Mouse (Mus musculus) liver, embryonic 16.5 days (tissue): ENCODE measurements at regions not wholly inside any gene's neighbourhood (a gene's known extent, or its start where the extent isn't known, plus 50 kb on each side); places are given as distances from the start of the nearest gene placed in this dataset.

Source experiments
- ATAC-seq: fragments of 200-750 bp; cut with Nextera tagmentation; 2 replicates; pipeline ENCODE4 v1.8.0; 2017; ENCODE audit warnings: low read depth, mild to moderate bottlenecking, moderate number of reproducible peaks, moderate library complexity
- H3K27ac ChIP-seq: fragments of 300-500 bp; sonication (generic); 2 replicates; pipeline ENCODE4 v1.5.1; 2014; ENCODE audit warnings: mild to moderate bottlenecking, low read length
- H3K27me3 ChIP-seq: fragments of 300-500 bp; sonication (generic); 2 replicates; pipeline ENCODE4 v1.6.1; 2014; ENCODE audit warnings: low read depth, low read length, mixed read lengths; ENCODE audit not compliant: control insufficient read depth, insufficient read depth
- H3K36me3 ChIP-seq: fragments of 300-500 bp; sonication (generic); 2 replicates; pipeline ENCODE4 v1.6.1; 2014; ENCODE audit warnings: mild to moderate bottlenecking; ENCODE audit not compliant: control insufficient read depth, insufficient read depth
- H3K4me1 ChIP-seq: fragments of 300-500 bp; sonication (generic); 2 replicates; pipeline ENCODE4 v1.6.1; 2014; ENCODE audit warnings: low read depth, low read length, mixed read lengths; ENCODE audit not compliant: control insufficient read depth
- H3K4me2 ChIP-seq: fragments of 300-500 bp; sonication (generic); 2 replicates; pipeline ENCODE4 v1.6.1; 2014; ENCODE audit warnings: low read depth, low read length, mixed read lengths
- H3K4me3 ChIP-seq: fragments of 300-500 bp; sonication (generic); 2 replicates; pipeline ENCODE4 v1.5.1; 2014; ENCODE audit warnings: low read depth, mild to moderate bottlenecking, low read length
- H3K9ac ChIP-seq: fragments of 300-500 bp; sonication (generic); 2 replicates; pipeline ENCODE4 v1.6.1; 2014; ENCODE audit warnings: low read depth, low read length
- H3K9me3 ChIP-seq: fragments of 300-500 bp; sonication (generic); replicated peaks from 2 replicates; pipeline ENCODE4 v1.6.1; 2016; ENCODE audit warnings: low read length; ENCODE audit not compliant: control insufficient read depth
- WGBS: fragments of 180-500 bp; shearing (Covaris S2); extraction: QIAGEN DNeasy Blood & Tissue Kit; methylation state at CpG from one replicate; pipeline ENCODE4 v1.1.7; 2014; ENCODE audit not compliant: insufficient replicate concordance; 5-methylcytosine and 5-hydroxymethylcytosine counted together

DNA sequence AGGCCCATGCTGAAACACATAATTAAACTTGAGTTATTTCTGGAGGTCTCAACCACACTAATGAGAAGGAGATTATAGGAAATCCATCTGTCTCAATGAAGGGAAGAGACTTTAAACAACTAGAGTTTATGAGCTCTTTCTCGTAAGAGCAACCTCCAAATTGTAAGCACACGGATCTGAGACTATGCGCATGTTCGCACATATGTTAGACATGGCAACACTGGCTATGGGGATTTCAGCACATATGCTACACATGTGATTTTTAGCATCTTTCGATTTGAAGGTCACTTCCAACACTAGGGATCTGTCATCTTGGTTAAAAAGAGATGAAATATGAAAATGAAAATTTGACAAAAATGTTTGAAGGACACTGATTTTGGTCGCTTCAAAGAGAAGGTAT is 105.5 kb upstream of the Spaca1 start:
- Histone ChIP-seq H3K36me3 (no peaks in the 10 kb centered on the region), H3K9me3 (no peaks in the 10 kb centered on the region), H3K27ac (no peak overlapping the region), H3K4me1 (no peaks in the 10 kb centered on the region), H3K4me3 (no peak overlapping the region), H3K27me3 (no peaks in the 10 kb centered on the region), H3K4me2 (no peak overlapping the region), H3K9ac (no peak overlapping the region)
- WGBS, result 62% methylated on average over 6 of the region's 6 CpGs
- no peak for ATAC-seq

DNA sequence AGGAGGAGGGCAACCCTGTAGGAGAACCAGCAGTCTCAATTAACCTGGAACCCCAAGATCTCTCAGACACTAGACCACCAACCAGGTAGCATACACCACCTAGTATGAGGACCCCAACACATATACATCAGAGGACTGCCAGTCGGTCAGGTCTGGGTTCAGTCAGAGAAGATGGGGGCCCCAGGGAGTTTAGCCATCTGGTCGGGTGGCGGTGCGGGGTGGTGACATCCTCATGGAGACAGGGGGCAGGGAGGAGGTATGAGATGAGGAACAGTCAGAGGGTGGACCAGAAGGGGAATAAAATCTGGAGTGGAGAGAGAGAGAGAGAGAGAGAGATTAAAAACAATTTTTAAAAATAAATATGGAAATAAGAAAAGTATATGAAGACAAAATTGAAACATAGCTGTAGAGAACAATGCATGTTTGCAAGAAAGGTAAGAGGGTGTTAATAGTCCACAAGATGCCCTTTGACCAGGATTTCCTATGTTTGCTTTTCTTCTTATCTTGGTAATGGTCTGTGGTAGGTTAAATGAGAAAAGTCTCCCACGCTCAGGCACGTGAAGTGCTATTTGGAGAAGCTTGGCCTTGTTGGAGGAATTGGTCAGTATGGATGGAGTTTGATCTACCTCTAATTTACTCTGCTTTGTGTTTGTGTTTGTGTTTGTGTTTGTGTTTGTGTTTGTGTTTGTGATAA is 108.0 kb upstream of the Spaca1 start:
- H3K27me3 ChIP-seq, result no peaks in the 10 kb centered on the region
- H3K9me3 ChIP-seq, result no peaks in the 10 kb centered on the region
- H3K27ac ChIP-seq, result no peak overlapping the region
- H3K4me3 ChIP-seq, result no peak overlapping the region
- H3K4me2 ChIP-seq, result no peak overlapping the region
- H3K9ac ChIP-seq, result no peak overlapping the region
- no peaks in the 10 kb centered on the region for H3K4me1 ChIP-seq
- no peak for ATAC-seq
- no peaks in the 10 kb centered on the region for H3K36me3 ChIP-seq
- WGBS, result 58% methylated on average over 6 of the region's 6 CpGs

DNA sequence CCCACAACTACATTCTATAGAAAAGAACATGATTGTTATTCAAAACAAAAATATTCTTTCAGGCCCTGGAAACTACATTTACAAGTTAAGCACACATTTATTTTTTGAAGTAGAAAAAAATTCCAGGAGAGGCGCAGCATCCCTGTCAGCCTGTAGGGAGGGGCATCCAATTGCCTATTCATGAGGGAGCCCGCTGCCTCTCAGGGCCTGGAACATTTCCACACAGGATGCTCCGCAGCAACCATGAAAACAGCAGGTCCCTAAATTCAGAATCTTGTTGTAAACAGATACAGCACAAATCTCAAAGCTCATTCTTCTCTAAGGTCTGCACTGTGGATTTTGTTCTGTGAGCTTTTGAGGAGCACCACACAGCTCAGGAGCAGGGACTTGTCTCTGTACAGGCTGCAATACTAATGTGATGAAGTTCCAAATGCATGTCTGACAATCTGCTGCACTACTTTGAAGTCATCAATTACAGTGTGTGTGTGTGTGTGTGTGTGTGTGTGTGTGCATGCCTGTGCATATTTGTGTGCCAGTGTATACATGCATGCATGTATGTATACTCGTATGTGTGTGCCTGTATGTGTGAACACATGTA is 121.4 kb upstream of the Spaca1 start:
- Histone ChIP-seq H3K4me1 (no peaks in the 10 kb centered on the region), H3K27ac (no peak overlapping the region), H3K9ac (no peak overlapping the region), H3K4me3 (no peak overlapping the region), H3K36me3 (no peaks in the 10 kb centered on the region), H3K4me2 (no peak overlapping the region), H3K27me3 (no peaks in the 10 kb centered on the region), H3K9me3 (no peaks in the 10 kb centered on the region)
- WGBS, result 56% methylated on average over 4 of the region's 4 CpGs
- no peak for ATAC-seq

DNA sequence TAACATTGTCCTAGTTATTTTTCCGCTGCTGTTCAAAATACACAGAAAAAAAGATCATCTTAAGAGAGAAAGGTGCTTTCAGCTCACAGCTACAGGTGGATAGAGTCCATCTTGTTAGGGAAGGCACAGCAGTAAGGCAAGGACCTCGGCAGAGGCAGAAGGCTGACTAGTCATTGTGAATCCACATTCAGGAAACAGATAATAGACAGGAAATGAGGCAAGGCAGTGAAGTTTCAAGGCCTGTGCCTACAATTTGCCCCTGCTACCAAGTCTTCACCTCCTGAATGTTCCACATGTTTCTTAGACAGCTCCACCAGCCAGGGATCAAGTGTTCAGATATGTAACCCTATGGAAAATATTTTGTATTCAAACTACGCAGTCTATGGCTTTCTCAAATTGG is 122.0 kb upstream of the Spaca1 start:
- Histone ChIP-seq H3K27me3 (no peaks in the 10 kb centered on the region), H3K9me3 (no peaks in the 10 kb centered on the region), H3K36me3 (no peaks in the 10 kb centered on the region), H3K4me2 (no peak overlapping the region), H3K9ac (no peak overlapping the region), H3K4me3 (no peak overlapping the region), H3K4me1 (no peaks in the 10 kb centered on the region), H3K27ac (no peak overlapping the region)
- ATAC-seq, result no peak
- 46% methylated on average over 3 of the region's 3 CpGs for WGBS

DNA sequence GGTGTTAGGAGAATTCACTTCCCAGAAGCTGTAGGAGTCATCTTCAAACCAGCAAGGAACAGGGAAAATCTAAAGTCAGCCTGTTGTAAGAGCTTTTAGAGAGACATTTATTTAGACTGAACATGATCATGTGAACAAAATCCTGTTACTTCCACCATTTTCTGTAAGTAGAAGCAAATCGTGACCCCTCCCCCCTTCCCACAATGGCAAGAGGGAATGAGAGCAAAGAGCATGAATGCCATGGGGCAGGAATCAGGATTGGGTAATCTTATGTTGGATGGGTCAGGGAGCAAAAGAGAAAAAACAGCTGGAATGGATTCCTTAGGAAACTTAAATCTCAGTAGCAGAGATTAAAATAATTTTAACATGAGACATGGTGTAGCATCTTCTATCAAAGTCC is 127.4 kb upstream of the Spaca1 start:
- Histone ChIP-seq H3K9me3 (no peaks in the 10 kb centered on the region), H3K4me3 (no peak overlapping the region), H3K27ac (no peak overlapping the region), H3K9ac (no peak overlapping the region), H3K27me3 (no peaks in the 10 kb centered on the region), H3K4me1 (no peaks in the 10 kb centered on the region), H3K4me2 (no peak overlapping the region), H3K36me3 (no peaks in the 10 kb centered on the region)
- ATAC-seq, result no peak
- WGBS, result 43% methylated on average over 1 of the region's 1 CpGs

DNA sequence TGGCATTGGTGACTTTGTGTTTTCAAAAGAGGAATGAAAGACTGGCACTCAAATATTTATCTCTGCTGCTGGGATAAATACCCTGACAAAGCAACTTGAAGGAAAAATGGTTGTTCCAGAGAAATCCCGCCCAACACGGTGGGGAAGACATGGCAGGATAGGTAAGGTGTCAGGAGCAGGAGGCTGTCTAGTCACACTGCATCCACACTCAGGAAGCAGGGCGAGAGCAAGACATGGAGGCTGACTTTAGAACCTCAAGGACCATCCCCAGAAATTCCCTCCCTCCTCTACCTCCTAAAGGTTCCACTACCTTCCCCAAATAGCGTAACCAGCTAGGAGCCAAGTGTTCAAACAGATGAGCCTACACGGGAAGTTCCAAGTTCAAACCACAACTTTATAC is 136.5 kb upstream of the Spaca1 start:
- Histone ChIP-seq H3K4me3 (no peak overlapping the region), H3K9me3 (no peaks in the 10 kb centered on the region), H3K36me3 (no peaks in the 10 kb centered on the region), H3K4me2 (no peak overlapping the region), H3K27ac (no peak overlapping the region), H3K27me3 (no peaks in the 10 kb centered on the region), H3K9ac (no peak overlapping the region), H3K4me1 (no peaks in the 10 kb centered on the region)
- no peak for ATAC-seq
- 65% methylated on average over 5 of the region's 5 CpGs for WGBS

DNA sequence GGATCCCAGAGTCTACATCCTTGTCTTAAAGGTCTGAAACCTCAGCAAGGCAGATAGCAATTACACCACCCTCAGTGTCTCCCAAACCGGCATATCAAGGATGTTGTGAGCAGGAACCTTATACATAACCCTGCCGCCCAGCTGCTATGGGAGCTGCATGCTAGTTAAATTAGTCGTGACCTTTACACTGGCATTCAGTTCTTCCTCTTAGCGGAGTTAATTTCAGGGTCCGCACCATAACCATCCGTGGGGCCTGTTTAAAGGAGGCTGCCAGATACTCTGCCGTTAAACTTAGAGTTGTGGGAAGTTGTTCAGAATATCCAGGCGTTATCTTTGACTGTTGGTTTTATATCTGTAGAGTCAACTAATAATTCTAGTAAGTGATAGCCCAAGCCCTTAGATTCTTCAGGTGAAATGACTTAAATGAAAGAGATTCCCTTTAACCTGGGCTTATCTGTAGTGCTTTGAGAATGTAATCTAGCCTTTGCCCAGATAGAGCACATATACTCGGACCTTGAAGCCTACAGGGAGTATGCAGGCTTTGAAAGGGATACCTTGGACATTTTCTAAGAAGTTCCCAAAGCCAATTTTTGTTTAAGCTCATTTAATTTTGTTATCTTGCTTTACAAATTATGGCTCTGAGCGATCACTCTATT is 153.3 kb upstream of the Spaca1 start:
- Histone ChIP-seq H3K4me2 (no peak overlapping the region), H3K36me3 (no peaks in the 10 kb centered on the region), H3K4me1 (no peaks in the 10 kb centered on the region), H3K9me3 (no peaks in the 10 kb centered on the region), H3K27ac (no peak overlapping the region), H3K9ac (no peak overlapping the region), H3K27me3 (no peaks in the 10 kb centered on the region), H3K4me3 (no peak overlapping the region)
- WGBS, result 63% methylated on average over 10 of the region's 10 CpGs
- no peak for ATAC-seq

DNA sequence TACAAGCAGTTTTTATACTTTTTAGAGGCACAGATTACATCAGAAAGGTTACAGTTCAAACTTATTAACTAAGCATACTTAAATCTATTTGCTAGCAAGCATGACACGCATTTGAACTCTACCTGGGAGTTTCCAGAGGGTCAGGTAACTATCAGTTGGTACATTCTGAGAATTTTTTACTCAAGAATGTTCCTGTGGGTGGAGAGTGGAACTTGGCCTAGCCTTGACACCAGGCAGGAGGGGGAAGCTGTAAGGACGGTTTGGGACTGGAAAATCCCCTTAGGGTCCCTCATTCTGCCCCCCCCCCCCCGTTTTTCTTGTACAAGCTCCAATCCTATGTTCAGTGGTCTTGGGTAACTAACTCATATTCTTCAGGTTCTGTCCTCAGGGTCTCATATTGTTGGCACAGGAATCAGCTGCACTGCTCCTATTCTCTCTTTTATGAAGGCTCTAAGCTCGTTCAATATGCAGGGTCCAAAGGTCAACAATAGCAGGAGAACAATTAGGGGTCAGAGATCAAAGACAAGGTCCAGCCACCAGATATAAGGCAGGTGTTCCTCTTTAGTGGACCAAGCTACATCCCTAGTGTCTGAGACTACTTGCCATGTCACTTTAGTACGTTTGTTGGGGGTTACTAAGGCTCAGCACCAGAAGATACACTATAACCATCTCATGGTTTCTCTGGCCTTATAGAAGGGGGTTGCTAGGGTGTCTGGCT is 159.3 kb upstream of the Spaca1 start:
- no peak overlapping the region for H3K27ac ChIP-seq
- ATAC-seq, result no peak

DNA sequence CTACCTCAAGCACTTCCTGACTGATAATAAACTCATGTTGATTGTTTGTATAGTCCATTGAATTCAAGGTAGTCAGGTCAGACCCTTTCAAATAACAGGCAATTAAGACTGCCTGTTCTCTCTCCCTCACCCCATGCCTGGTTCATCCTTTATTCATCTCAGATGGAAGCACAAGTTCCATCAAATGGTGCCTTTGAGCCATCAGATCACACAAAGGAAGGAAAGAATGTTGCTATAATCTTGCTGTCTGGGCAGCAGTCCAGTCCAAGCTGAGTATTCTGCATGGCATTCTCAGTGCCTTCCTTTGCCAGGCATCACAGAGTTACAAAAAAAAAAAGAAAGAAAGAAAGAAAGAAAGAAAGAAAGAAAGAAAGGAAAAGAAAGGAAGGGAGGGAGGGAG is 163.7 kb upstream of the Spaca1 start:
- Histone ChIP-seq H3K4me3 (no peak overlapping the region), H3K4me2 (no peak overlapping the region), H3K27me3 (no peaks in the 10 kb centered on the region), H3K4me1 (no peaks in the 10 kb centered on the region), H3K9ac (no peak overlapping the region), H3K27ac (no peak overlapping the region), H3K9me3 (no peaks in the 10 kb centered on the region), H3K36me3 (no peaks in the 10 kb centered on the region)
- no peak for ATAC-seq

More for the DNA sequence above, 159.3 kb upstream of the Spaca1 start:
- no peak overlapping the region for H3K9ac ChIP-seq
- H3K36me3 ChIP-seq, result no peaks in the 10 kb centered on the region
- WGBS, result 47% methylated on average over 5 of the region's 5 CpGs
- no peaks in the 10 kb centered on the region for H3K9me3 ChIP-seq
- H3K4me2 ChIP-seq, result no peak overlapping the region
- no peaks in the 10 kb centered on the region for H3K27me3 ChIP-seq
- H3K4me3 ChIP-seq, result no peak overlapping the region
- H3K4me1 ChIP-seq, result no peaks in the 10 kb centered on the region
